Mouse (Mus musculus) Muller cell, postnatal 12 days (primary cell): ENCODE results near the gene Notch3.
"Not testable (repeated sequence)": the region's sequence is repeated elsewhere in the genome, so short reads cannot be mapped to it uniquely, and the experiment has no call there.

Experiments
- DNase-seq: peaks from one replicate; pipeline ENCODE4 v3.0.0-alpha.2; 2015; ENCODE audit errors: inconsistent ontology term

Notch3 gene

GRCm38 (mm10) chr17:32166687-32167086, at the start of gene Notch3:
Gene Notch3, minus strand, starts transcription at chr17:32166852.
- peak; percentile 71 for DNase-seq

- DNase-seq, result not testable (repeated sequence)
Measured at GRCm38 (mm10) chr17:32215587-32215986, 48.9 kb upstream of the Notch3 start.

DNA sequence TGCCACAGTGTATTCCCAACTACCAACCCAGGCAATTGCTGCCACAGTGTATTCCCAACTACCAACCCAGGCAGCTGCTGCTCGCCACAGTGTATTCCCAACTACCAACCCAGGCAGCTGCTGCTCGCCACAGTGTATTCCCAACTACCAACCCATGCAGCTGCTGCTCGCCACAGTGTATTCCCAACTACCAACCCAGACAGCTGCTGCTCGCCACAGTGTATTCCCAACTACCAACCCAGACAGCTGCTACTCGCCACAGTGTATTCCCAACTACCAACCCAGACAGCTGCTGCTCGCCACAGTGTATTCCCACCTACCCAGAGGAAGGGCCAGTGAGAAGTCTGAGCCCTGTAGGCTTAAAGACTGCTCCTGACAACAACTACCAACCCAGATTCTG, 44.9 kb upstream of the Notch3 start:
- not testable (repeated sequence) for DNase-seq

DNA sequence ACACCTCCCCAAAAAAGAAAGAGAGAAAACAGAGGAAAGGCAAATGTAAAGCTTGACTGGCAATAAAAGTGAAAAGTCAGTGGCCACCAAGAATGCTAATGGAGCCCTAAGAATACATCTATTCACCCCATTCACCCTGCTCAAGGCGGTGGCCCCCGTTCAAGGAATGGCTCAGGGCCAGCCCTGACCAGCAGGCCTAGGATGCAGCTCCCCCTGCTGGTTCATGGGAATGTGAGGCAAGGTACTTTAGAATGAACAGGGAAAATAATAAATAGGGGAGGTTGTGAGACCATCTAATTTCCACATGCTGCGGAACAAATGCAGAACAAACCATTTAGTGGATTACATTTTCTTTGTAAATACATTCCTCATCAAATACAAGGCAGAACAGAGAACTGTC, 43.1 kb upstream of the Notch3 start:
- peak; percentile 34 for DNase-seq

DNA sequence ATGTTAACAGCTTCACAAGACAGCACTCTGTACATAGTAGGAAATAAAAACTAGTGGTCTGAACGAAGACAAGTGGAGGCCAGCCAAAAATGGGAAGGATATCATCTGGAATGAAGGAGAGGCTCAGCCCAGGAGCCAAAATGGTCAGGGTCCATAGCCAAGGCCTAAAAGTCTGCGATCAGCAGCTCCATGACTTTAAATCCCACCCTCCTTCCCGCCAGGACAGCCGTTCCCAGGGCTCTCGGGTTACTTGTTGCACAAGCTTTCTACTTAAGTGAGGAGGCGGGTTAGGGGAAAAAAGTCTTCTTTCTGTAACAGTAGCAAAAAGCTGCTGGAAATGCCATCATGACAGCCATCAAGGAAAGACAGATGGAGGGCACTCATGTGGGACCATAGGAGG, 42.5 kb upstream of the Notch3 start:
- DNase-seq, result peak; percentile 11

DNA sequence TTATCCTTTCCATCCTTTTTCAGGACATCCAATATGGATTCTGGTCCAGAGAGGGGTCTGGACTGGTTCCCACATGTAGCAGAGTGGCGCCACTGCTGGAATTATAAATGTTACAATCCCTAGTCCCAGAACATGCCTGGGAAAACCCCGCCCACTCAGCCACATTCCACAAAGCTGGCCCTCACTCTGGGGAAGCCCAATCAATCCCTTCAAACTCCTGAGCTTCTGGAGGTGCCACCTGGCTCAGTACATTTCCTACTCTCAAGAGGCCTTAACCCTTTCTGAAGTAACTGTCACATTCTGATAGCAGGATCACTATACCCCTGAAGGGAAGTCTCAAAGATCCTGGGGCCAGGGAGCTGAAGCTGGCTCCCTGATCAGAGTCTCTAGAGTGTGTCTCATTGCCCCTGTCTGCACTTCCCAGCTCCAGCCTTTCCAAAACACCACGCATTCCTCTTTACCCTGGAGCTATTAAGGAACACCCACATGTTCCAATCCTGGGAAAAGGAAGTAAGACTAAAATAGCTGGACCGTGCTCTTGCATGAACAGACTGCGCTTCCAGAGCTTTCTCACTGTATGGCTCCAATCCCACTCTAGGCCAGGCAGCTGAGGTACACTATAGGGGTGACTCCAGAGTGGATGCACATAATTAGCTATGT, 41.1 kb upstream of the Notch3 start:
- DNase-seq, result peak; percentile 53

DNA sequence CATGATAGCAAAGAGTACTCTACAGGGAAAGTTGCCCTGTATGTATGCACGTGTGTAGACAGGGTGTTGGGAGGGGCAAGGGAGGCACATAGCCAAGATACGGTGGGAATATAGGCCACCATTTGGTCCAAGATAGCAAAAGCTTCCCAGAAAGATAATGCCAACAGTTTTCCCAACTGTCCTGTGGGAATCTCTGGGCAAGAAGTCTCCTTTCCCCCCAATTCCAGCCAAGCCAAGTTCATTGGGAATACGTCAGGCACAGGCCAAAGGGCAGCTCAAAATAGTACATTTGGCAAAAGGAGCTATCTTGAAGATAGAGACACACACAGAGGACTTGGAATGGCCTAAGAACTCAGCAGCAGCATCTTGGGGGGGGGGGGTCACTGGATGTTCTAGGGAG, 38.7 kb upstream of the Notch3 start:
- DNase-seq, result no peak

DNA sequence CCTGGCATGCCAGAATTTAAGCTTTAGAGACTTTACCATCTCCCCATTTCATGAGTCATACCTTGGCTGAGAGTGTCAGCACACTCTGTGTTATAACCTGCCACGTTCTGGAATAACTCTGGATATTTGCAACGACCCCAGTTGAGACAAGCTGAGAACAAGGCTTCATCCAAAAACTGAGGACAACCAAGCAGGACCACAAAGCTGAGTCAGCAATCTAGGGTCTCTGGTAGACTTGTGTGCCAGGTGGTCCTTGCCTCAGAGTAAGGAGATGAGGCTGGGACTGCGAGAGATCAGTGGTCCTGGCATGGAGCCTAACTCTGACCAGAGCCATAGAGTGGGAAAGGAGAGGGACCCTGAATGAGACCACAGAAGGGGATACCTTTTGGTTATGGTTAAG, 36.3 kb upstream of the Notch3 start:
- DNase-seq, result no peak

DNA sequence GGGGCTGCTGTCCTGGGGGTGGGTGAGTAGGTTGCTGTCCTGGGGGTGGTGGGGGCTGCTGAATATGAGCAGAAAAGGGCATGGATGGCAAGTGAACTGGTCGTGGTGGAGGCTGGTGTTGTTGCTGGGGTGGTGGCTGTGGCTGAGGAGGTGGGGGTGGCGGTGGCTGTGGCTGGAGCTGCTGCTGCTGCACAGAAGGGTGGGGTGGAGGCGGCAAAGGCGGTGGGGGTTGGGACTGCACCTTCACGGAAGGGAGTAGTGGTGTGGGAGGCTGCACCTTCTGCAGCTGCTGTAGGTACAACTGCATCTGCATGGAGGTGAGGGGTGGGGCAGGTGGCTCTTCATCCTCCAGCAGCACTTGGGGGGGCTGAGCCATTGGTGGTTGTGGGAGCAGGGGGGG, 34.4 kb upstream of the Notch3 start:
- DNase-seq, result no peak

GRCm38 (mm10) chr17:32199796-32200195, 33.1 kb upstream of the Notch3 start:
- DNase-seq, result no peak

DNA sequence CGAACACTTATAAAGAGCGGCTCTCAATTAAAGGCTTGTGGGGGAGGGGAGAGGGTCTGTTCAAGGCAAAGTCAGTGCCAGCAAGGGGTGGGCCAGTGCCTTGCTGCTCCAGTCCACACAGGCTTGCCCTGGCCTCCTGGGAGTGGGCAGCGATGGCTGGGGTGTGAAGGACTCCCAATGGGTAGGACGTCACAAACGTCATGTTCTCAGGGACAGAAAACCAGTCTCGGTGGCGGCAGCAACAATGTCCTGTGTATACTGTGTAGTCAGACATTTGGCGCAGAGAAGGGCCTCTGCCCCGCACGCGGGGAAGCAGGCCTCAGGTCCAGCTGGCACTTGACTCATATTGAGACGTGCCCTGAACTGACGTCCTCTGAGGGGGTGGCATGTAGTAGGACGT, 30.5 kb upstream of the Notch3 start:
- DNase-seq, result no peak

DNA sequence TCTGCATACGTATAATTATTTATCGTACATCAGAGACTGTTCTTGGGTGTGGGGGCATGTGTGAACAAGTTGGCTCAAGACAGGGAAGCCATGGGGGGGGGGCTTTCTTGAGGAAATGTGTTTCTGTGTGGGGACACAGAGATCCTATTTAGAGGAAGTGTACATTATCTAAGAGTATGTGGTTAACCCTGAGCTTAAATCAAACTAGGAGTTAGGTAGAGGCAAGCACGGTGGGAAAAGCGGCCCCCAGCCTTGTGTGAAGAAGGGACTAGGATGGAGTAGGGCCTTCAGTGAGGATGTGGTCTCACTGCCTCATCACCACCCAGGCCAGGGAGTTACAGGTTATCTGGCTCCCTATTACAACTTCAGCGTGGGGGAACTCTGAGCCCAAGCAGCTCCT, 29.1 kb upstream of the Notch3 start:
- no peak for DNase-seq

DNA sequence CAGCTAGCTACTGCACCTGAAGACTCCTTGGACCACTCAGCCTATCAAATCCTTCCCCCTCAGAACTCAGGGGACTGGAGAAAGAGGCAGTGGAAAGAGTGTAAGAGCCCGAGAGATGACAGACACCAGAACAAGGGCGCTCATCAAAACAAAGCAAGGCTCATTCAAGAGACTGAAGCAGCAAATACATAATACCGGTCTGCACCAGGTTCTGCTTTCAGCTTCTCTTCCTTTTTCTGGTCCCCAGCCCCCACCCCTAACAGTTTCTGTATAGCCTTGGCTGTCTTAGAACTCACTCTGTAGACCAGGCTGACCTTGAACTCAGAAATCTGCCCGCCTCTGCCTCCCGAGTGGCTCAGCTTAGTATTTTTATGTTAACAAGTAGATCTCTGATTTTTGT, 26.4 kb upstream of the Notch3 start:
- DNase-seq, result no peak

GRCm38 (mm10) chr17:32189850-32190249, 23.2 kb upstream of the Notch3 start:
- no peak for DNase-seq

DNA sequence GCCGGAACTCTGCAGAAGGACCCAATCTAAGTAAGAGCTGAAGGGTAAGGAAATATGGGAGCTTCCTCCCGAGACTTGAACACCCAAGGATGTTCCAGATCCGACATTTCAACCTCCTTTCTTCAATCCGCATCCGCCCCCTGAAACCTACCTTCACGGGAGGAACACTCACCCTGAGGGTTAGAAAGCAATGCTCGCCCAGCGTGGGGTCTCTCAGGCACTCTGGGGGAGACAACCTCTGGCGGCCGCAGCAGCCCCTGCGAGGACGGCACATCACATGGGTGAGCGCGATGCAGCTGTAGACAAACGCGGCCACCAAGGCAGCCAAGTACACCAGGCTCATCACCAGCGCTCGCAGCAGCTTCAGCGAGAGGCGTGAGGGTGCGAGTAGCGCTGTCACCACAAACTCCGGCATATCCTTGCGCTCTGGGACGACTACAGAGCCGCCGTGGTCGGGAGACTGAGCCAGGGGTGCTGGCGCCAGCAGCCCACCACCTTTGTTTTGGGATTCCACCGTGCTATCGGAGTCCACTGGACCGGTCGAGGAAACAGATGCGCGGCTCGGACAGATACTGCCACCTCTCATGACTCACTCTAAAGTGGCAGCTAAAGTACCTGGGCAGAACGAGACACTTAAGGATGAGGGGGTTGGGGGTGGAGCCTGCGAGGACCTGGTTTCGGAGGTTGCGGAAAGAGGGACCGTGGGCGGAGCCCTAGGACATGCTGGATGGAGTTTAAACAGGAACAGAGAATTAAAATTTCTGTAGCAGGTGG, 22.4 kb upstream of the Notch3 start, which contains the start of gene Ephx3:
Gene Ephx3, minus strand, starts transcription at position 687 of the 774 bp plus-strand sequence.
- no peak for DNase-seq

DNA sequence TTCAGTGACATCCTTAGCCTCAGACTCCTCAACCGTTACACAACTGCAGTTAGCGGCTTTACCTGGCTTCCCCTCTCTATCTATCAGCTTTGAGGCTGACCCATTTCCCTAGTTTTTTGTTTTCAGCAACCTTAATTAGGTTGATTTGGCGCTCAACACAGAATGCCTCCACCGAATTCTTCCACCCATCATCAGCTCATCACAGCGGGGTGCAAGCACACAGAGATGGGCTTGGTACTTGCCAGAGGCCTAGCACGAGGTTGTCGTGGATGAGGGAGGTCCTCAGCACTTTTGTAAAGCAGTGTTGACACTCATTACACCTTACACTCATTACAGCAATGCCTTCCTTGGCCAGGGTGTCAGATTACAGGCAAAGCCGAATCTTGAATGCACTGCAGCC, 16.4 kb upstream of the Notch3 start:
- peak; percentile 31 for DNase-seq

- no peak for DNase-seq
Measured at GRCm38 (mm10) chr17:32179621-32180491, 13.2 kb upstream of the Notch3 start.

- no peak for DNase-seq
Measured at GRCm38 (mm10) chr17:32176919-32177318, 10.3 kb upstream of the Notch3 start.

DNA sequence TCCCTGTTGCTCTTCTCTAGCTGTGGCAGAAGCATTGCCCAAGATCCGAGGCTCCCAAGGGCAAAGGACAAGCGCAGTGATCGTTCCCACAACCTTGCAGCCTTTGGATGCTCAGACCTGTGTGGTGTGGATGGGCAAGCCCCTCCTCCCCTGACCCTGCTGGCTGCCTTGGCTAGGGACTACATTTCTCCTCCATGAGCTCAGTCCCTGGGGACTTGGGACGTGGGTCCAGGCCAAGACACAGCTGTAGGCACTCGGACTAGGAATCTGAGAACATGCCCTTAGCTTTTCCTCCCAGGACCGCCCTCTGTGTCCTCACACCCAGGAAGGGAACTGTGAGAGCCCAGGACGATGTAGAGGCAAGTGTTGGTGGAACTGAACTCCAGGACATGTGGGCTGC, 6.5 kb upstream of the Notch3 start:
- peak; percentile 37 for DNase-seq

DNA sequence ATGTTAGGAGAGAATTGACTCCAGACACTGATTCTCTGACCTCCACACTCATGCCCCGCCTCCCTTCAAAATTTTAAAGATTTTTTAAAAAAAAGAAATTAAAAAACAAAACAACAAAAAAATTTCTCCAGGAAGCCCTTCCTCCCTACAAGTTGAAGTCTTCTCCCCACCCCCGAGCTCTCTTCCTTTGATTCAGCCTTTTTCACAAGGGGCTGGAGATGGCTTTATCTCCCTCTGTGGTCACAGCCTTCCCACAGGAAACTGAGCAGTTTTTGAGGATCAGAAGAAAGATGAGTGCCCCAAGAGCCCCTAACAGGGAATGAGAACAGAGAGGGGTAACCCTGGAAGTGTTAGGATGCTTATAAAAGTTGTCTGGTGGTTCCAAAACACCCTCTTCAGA, 5.8 kb upstream of the Notch3 start:
- DNase-seq, result no peak

DNA sequence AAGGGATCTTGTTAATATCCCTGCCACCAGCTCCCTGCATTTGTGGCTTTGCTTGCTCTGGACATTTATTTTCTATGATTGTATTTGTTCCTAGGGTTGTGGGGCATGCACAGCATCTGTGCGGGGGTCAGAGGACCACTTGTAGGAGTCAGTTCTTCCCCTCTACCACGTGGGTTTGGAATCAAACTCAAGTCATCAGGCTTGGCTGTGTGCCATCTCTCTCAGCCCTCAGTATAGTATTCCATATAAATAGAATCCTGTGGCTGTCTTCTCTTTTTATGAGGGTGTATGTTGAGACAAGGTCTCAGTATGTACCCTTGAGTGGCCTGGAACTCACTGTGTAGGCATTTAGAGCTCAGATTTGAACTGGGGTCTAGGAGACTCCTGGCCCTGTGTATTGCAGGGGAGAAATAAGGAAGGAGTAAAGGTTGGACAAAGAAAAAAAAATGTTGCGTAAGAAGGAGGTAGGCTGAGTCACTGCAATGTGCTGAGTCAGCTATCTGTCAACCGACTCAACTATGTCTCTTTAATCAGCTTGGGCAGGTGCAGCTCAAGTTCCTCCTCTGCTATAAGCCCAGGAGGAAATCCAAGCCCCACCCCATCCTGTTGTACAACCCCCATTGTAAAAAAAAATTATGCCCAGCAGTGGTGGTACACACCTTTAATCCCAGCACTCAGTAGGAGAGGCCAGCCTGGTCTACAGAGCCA, 3.0 kb upstream of the Notch3 start:
- DNase-seq, result no peak
